Mouse (Mus musculus) thymus, postnatal 14 days (tissue): Measurements from ENCODE around the gene Slc5a2.
A peak's percentile ranks its signal among the peaks of the same experiment; 100 is the strongest.

Source experiments
- DNase-seq: peaks from one replicate; pipeline ENCODE4 v3.0.0; 2021

The Slc5a2 gene

DNA sequence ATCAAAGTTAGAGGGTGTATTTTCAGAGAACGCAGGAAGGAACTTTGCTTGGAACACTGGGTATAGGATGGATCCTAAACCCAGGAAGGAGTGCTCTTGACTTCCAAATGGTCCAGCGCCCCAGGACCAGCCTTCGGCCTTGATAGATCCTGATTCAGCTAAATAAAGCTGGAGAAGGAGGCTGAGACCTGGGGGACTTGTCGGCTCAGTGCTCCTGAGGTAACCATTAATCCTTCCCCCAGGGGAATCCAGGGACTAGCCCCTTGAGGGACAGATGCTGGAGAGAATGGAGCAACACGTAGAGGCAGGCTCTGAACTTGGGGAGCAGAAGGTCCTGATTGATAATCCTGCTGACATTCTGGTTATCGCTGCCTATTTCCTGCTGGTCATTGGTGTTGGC is at the start of gene Slc5a2:
Slc5a2 (plus strand) TSS at position 247 of the 400 bp plus-strand sequence.
- no peak for DNase-seq

DNA sequence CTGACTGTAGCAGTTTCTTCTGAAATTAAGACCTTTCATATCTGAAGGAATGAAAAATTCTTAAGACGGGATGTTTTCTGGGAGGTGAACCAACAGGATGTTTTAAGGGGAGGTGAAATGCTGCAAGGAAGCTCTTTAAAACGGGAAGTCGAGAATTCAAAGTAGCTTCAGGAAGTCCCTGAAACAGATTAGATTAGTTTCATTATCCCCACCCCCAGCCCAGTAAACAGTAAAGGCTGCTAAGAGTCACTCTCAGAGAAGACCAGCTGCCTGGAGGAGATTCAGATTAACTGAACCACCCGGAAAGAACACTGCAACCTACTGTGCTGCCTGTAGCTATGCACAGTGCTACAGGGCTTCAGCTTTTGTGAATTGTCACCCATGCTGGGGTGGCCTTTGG is 45.5 kb upstream of the Slc5a2 start:
- DNase-seq = no peak

DNA sequence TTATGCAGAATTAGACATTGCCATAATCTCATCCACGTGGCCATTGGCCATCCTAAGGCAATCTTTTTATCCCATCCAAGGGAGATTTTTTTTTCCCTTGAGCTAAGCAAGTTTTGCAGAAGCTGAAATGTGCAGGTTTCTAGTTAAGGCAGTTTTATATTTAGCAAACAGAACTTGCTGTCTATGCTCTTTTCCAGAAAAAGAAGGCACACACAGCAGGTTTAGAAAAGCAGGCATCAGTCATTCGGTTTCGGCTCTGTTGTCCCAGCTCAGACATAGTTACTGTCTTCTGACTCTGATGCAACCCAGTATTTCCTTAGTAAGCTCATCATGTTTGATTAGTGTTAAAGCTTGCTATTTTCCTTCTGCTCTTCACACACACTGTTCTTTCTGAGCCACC is 44.5 kb upstream of the Slc5a2 start:
- DNase-seq = no peak

DNA sequence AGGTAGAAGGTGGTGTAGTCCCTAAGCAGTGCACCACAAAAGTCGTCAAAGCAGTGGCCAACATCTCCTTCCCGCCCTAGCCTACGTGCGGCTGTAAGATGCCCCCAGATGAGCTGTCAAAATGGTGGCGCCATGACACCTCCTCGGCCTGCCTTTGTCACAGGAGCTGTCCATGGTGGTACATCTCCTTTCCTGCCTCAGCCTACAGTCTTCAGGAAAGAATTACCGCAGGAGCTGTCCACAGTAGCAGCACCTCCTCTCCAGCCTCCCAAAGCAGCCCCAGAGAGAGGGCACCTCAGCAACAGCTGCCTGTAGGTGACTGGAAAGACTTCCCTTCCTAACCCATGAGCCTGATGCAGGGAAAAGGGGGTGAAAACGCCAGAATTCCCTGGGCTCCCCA is 33.7 kb upstream of the Slc5a2 start:
- DNase-seq = no peak

DNA sequence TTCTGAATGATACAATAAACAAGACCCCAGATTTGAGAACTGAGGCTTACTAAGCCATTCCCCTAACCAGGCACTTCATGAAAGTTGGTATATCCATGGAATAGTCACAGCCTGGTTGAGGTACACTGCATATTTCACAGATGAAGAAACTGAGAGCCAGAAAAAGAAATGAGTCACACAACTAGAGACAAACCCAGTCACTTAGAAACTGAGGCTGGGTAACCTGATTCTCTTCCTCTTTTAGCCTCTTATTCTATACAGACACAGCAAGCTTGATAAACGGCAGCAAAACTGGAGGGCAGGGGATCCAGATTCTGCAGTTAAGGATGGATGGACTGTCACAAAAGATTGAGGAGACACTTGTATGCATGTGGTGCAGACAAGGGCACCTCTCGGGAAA is 30.7 kb upstream of the Slc5a2 start:
- DNase-seq = no peak

DNA sequence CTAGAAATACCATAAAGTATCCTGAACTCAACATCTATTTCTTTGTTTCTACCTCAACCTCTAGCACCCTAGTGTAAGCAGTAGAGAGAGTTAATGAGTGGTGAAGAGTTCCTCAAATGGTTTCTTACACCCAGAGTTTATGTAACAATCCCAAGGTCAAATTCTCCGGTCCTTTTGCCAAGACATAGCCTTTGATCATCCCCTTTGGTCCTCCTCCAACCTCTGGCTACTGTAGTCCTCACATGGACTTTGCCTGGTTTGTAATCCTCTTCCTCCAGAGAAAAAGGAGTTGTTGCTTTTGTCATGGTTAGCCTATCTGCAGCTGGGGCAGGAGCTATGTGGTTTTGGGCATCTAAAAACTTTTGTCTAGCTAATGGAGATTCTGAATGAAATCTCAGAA is 30.0 kb upstream of the Slc5a2 start:
- no peak for DNase-seq

DNA sequence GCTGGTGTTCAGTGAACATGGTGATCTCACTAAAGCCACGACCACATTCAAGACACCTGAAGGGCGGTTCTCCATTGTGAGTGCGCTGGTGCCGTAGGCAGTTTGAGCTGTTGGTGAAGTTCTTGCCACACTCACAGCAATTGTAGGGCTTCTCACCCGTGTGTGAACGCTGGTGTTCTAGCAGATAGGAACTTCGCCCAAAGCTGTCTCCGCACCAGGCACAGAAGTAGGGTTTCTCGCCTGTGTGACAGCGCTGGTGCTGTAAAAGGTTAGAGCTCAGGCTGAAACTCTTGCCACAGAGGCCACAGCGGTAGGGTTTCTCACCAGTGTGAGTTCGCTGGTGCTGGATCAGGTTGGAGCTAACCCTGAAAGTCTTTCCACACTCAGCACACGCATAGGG is 29.0 kb upstream of the Slc5a2 start:
- no peak for DNase-seq

DNA sequence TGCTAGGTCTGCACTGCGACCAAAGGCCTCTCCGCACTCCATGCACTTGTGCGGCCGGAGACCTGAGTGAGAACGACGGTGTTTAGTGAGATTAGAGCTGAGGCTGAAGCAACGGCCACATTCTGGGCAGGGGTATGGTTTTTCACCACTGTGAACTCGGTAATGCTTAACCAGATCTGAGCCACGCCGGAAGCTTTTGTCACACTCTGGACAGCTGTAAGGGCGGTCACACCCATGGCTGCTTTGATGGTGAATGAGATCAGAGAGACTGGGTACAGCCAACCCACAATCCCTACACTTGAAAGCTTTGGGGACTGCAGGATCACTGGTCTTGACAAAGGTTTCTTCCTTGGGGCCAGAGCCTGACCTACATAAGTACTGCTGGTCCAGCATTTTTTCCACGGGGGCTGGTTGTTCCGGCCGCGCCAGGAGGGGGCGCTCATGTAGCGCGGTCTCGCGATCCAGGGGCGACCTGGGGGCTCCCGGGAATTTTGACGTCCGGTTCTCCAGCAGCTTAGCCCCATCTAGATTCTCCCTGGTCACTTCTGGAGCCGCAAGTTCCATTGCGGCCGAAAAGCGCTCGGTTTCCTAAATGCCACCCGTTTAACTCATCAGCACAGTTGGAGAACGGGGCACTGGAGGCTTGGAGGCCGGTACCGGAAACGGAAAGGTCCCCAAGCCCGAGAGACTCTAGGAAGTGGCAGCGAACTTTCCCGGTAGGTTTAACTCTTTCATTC is 28.4 kb upstream of the Slc5a2 start, which contains the start of gene Armc5:
Armc5 (plus strand) TSS at position 487 of the 737 bp plus-strand sequence.
- DNase-seq = peak; percentile 84

DNA sequence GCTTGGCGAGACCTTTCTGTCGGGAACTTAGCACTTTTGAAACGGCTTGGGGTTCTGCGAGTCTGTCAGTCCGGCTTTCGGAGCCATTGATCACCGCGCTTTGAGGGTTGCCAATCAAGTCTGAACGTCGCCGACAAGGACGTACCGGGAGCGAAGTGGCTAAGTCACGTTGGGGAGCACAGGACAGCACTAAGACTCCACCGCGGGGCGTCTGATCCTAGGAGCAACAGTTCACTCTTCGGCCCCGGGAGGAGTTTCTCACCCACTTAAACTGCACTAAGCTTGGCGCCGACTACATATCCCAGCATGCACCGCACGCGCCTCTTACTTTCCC is 27.9 kb upstream of the Slc5a2 start:
- DNase-seq = no peak

DNA sequence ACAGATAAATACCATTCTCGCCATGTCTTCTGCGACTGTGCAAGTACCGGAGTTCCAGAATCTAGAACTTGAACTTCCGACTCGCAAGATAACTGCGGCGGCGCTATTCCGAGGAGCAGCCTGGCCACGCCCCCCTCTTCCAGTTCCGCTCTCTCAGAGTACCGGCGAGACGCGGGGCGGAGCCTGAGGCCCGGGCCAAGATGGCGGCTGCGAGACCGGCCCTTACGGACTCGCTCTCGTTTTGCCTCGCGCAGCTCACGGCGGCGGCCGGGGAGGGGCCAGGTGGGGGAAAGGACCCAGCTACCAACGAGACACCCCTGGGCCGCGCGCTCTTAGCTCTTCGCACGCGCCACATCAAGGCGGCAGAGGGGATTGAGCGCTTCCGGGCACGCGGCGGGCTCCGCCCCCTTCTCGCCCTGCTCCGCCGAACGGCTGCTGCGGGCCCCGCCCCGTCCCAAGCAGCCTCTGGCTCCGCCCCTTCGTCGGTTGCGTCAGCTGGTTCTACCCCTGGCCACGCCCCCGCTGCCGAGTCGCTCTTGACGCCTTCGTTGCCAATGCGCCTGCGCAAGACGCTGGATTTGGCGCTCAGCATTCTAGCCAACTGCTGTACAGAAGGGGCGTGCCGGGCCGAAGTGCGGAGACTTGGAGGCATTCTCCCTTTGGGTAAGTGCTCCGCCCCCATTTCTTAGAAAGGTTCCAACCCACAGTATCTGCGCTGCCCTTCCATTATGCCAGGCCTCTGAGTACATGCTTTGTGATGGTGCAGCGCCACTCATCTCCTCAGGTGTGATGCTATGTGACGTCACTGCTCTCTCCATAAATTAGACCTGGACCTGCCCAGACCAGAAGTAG is 27.3 kb upstream of the Slc5a2 start, which contains the start of gene 9130023H24Rik:
9130023H24Rik (minus strand) TSS at position 105 of the 852 bp plus-strand sequence.
- DNase-seq = peak; percentile 100

DNA sequence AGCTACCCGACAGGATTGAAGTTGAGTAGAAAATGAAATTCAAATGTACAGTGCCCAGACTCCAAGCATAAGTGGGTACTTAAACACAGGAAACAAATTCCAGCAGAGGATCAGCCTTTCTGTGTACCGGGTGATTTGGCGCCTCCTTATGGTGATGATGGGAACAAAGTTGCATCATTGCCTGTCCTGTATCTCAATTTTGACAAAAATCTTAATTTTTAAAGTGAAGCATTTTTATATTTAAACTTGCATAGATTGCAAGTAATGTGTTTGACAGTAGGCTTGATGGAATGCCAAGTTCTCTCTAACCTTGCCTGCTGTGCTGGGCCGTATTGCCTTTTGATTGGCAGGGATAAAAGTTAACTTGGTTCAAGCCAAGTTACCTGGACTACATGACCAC is 26.5 kb upstream of the Slc5a2 start:
- peak; percentile 62 for DNase-seq

DNA sequence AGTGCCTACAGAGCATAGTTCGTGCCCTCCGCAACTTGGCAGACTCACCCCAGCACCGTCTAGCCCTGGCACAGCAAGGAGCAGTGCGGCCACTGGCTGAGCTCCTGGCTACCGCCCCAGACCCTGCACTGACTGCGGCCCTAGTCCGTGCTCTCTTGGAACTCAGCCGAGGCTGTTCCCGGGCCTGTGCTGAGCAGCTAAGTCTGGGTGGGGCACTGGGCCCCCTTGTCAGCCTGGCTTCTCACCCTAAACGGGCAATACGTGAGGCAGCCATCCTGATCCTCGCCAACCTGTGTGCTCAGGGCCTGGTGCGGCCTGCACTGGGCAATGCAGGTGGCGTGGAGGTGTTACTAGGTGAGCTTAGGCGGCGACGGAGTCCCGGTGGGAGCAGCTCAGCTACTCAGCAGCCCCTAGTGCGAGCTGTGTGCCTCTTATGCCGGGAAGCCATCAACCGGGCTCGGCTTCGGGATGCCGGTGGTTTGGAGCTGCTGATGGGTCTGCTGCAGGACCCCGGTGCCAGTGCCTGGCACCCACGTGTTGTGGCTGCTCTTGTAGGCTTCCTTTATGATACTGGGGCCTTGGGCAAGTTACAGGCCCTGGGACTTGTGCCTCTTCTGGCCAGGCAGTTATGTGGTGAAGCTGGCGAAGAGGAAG is 25.2 kb upstream of the Slc5a2 start:
- no peak for DNase-seq

DNA sequence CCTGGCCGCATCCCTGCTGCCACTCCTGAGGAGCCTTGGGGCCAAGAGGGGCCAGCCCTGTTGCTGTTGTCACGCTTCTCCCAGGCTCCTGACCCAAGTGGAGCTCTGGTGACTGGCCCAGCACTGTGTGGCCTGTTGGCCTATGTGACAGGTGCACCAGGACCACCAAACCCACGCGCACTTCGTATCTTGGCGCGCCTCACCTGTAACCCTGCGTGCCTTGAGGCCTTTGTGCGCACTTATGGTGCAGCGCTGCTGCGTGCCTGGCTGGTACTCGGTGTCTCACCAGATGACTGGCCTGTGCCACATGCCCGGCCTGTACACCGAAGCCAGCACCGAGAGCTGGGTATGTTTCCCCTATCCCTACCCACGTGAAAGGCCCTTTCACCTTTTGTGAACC is 23.1 kb upstream of the Slc5a2 start:
- no peak for DNase-seq

DNA sequence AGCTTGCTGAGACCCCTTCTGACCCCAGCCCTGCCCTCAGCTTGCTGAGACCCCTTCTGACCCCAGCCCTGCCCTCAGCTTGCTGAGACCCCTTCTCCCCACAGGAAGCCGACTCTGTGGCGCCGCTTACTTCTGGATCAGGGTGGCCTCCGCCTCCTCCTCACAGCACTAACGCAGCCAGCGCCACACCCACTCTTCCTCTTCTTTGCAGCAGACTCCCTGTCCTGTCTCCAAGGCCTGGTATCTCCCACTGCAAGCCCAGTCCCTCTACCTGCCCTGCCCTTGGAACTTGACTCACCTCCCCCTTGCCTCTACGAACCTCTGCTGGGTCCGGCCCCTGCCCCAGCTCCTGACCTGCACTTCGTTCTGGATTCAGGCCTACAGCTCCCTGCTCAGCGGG is 21.5 kb upstream of the Slc5a2 start:
- no peak for DNase-seq

DNA sequence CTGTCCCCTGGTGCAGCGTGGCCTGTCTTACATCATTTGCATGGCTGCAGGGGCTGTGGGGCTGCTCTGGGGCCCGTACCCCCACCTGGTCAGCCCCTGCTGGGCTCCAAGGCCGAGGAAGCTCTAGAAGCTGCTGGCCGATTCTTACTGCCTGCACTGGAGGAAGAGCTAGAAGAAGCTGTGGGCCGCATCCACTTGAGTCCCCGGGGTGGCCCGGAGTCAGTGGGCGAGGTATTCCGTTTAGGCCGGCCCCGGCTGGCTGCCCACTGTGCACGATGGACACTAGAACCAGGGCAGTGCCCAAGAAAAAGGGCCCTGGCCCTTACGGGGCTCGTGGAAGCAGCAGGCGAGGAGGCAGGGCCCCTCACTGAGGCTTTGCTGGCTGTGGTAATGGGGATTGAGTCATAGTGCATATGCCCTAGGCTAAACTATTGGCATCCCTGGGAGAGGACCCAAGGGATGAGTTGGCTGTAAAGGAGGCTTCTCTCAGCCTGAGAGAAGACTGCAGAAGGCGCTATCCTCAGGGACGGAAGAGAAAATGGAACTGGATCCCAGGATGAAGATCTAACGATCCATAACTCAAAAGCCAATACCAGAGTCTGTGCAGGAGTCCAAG is 20.9 kb upstream of the Slc5a2 start:
- DNase-seq = no peak

DNA sequence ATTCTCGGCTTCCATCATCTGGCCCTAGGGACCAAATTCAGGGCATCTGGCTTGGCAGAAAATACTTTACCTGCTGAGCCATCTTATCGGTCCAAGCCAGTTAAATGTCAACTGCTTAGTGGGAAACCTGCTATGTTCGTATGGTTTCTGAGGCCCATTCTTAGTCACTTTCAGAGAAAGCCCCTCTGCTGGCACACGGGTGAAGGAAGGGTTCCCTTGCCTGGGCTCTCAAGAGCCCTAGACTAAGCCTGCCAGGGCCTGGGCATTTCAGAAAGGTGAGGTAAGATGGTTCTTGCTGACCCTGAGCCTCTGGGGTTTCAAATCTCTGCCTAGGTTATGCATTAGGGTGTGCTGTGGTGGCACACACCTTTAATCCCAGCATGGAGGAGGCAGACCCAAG is 19.9 kb upstream of the Slc5a2 start:
- no peak for DNase-seq

DNA sequence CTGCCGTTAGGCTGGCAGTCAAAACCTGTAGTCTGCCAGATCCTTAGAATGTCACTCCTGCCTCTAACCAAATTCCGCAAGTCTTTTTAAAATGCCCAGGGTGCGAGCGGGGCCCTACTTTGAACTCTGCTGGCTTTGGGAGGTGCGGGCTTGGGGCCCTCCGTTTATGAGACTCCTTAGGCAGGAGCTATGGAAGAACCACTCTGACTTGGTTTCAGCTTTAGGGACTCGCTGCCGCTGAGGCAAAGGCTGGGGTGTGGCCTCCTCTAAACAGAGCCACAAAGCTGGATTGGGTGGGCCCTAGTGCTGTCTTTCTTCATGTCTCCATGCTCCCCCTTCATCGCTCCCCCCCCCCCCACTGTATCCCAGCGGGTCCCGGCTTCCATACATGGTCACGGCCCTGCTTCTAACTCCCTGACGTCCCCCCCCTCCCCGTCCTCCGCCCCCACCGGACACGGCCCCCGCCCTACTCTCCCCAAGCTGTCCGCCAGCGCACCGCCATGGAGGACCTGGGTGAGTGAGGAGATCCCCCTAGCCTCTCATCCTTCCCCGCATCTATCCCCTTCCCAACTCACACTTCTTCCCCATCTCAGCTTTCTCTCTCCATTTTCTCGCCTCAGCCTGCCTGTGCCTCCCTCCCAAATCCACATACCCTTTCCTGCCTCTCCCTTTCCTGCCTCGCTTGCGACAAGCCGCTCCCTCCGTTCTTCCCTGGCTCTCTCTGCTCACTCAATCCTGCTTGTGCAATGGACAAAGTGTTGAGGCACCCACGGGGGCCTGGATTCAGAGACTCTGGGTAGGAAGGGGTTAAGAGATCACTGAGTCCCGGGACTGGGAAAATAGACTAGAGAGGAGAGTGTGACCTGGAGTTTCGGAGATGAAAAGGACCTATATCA is 18.7 kb upstream of the Slc5a2 start, which contains the start of gene Tgfb1i1:
Tgfb1i1 (plus strand) TSS at position 317 of the 896 bp plus-strand sequence.
- DNase-seq = no peak

DNA sequence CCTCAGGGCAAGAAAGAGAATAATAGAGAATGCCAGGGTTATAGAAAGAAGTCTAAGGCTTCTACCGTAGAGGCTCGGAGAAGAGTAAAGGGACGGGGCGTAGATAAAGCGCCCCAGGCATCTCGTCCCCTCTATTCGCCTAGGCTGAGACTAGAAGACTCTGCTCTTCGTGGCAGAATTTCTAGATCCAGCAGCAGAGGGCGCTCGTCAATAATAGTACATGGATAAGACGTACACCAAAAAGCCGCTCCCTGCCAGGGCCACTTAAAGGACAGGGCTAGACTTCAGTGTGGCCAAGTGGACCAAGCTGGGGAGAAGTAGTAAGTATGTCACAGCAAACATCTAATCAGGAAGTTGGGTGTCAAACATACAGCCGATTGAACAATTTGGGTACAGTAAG is 18.0 kb upstream of the Slc5a2 start:
- peak; percentile 82 for DNase-seq

DNA sequence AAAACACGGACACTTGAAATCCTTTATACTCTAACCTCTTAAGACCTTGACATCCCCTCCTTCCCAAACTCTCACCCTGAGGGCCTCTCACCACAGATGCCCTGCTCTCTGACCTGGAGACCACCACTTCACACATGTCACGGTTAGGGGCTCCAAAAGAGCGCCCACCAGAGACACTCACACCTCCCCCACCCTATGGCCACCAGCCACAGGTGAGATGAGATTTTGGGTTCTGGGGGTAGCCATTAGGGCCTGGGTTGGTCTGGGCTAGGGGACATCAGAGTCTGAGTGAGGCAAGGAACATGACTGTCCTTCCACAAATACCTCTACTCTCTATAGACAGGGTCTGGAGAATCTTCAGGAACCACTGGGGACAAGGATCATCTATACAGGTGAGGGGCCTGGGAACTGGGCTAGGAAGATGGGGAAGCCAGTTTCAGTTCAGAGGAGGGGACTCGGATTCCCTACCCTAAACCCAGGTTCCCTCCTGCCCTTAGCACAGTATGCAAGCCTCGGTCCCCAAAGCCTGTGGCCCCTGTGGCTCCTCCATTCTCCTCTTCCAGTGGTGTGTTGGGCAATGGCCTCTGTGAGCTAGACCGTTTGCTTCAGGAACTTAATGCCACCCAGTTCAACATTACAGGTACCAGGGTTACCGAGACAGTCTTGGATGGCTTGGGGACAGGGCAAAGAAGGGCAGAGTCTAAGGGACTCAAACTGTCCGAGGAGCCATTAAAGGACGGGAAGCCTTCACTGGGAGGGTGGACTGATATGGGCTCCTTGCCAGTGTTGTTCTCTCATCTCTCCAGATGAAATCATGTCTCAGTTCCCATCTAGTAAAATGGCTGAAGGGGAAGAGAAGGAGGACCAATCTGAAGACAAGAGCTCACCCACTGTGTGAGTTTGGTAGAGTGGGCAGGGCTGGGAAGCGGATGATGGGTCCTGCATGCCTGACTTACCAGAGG is 17.1 kb upstream of the Slc5a2 start:
- no peak for DNase-seq

DNA sequence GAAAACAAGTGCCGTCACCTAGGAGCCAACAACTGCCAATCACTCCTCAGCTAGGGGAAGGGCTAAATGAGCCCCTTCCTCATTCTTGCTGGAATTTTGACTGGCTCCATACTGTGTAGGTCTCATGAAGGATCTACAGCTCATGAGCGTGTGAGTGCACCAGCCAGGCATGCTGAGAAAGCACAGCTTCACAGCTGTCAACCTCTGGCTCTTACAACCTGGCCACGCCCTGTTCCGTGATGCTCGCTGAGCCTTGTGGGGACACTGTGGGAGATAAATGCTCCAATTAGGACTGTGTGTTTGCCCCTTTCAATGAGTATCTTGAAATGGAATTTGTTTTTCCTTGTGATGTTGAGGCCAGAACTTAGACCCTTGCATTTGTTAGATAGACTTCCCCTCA is 15.5 kb upstream of the Slc5a2 start:
- no peak for DNase-seq

DNA sequence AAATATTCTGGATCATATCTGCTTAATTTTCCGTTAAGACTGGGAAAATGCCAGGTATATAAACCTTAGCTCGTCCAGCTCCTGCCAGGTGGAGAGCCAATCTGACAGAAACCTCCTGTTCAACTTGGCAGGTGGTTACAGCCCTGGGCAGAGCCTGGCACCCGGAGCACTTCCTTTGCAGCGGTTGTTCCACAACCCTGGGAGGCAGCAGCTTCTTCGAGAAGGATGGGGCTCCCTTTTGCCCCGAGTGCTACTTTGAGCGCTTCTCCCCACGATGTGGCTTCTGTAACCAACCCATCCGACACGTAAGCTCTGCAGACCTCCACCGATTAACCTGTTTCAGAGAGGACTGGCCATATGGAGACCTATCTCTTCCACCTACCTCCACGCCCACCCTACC is 13.5 kb upstream of the Slc5a2 start:
- DNase-seq = peak; percentile 57
